Mouse (Mus musculus): Measurements from ENCODE around the gene Clic3. TPM values are rescaled to one million over a fixed set of nuclear protein-coding genes. Genes with fewer than 3 reads are reported as not detected.

The Clic3 gene
- 6.1 and 6.2 TPM in 2 replicates for polyA plus RNA-seq (2015; fragmentation: Nextera tagmentation; extraction: Ambion mirVana)

GRCm38 (mm10) chr2:25456205-25456953, at the start of gene Clic3:
Gene Clic3, plus strand, starts transcription at chr2:25456838.

GRCm38 (mm10) chr2:25422587-25423410, 33.8 kb upstream of the Clic3 start, which contains the start of gene Fut7:
Gene Fut7, plus strand, starts transcription at chr2:25423267.

GRCm38 (mm10) chr2:25428442-25429236, 28.0 kb upstream of the Clic3 start, which contains the start of gene Abca2:
Gene Abca2, plus strand, starts transcription at chr2:25428703.

GRCm38 (mm10) chr2:25460551-25461309, 4.1 kb downstream of the Clic3 start, which contains the start of gene Paxx:
Gene Paxx, minus strand, starts transcription at chr2:25461094.

GRCm38 (mm10) chr2:25469969-25470368, 13.3 kb downstream of the Clic3 start, which contains the start of gene Ptgds:
Gene Ptgds, minus strand, starts transcription at chr2:25470046.

GRCm38 (mm10) chr2:25493476-25493961, 36.9 kb downstream of the Clic3 start, which contains the start of gene Lcn12:
Gene Lcn12, minus strand, starts transcription at chr2:25493911.

GRCm38 (mm10) chr2:25500576-25501405, 44.2 kb downstream of the Clic3 start, which contains the start of gene Fbxw5:
Gene Fbxw5, plus strand, starts transcription at chr2:25500750.

GRCm38 (mm10) chr2:25501593-25502486, 45.2 kb downstream of the Clic3 start, which contains the start of gene C8g:
Gene C8g, minus strand, starts transcription at chr2:25501719.

Small RNA genes lying within 50 kb of the gene (microRNA-seq; reads per million reads assigned to microRNA genes)
- not detected for gene Mir3087 (ENCODE audit: borderline replicate concordance, insufficient number of aligned reads)

Other genes starting within 250 kb of the Clic3 start
- gene Nelfb, start 245.3 kb upstream of the Clic3 start, polyA plus RNA-seq (2015; fragmentation: Nextera tagmentation; extraction: Ambion mirVana), result 47.4 and 61.9 TPM in 2 replicates
- gene Stpg3, start 242.2 kb upstream of the Clic3 start, polyA plus RNA-seq (2015; fragmentation: Nextera tagmentation; extraction: Ambion mirVana), result not detected in 2 replicates
- 0.12 and 0.58 TPM in 2 replicates for gene Fam166a, start 238.1 kb upstream of the Clic3 start, polyA plus RNA-seq (2015; fragmentation: Nextera tagmentation; extraction: Ambion mirVana)
- 217 and 219 TPM in 2 replicates for gene Tubb4b, start 232.1 kb upstream of the Clic3 start, polyA plus RNA-seq (2015; fragmentation: Nextera tagmentation; extraction: Ambion mirVana)
- 0.47 TPM in 1 of 2 replicates, not detected in the other for gene Slc34a3, start 222.5 kb upstream of the Clic3 start, polyA plus RNA-seq (2015; fragmentation: Nextera tagmentation; extraction: Ambion mirVana)
- gene Rnf224, start 220.1 kb upstream of the Clic3 start, polyA plus RNA-seq (2015; fragmentation: Nextera tagmentation; extraction: Ambion mirVana), result not detected in 2 replicates
- gene Rnf208, start 214.6 kb upstream of the Clic3 start, polyA plus RNA-seq (2015; fragmentation: Nextera tagmentation; extraction: Ambion mirVana), result 12.9 and 25.4 TPM in 2 replicates
- 1.8 TPM in 1 of 2 replicates, not detected in the other for gene Cysrt1, start 214.4 kb upstream of the Clic3 start, polyA plus RNA-seq (2015; fragmentation: Nextera tagmentation; extraction: Ambion mirVana)
- 2.5 and 2.8 TPM in 2 replicates for gene AL732309.1, start 210.0 kb upstream of the Clic3 start, polyA plus RNA-seq (2015; fragmentation: Nextera tagmentation; extraction: Ambion mirVana)
- 61.5 and 81.2 TPM in 2 replicates for gene Tmem203, start 201.4 kb upstream of the Clic3 start, polyA plus RNA-seq (2015; fragmentation: Nextera tagmentation; extraction: Ambion mirVana)
- gene Tprn, start 194.2 kb upstream of the Clic3 start, polyA plus RNA-seq (2015; fragmentation: Nextera tagmentation; extraction: Ambion mirVana), result 5.6 and 7.3 TPM in 2 replicates
- 157 and 205 TPM in 2 replicates for gene Ssna1, start 184.4 kb upstream of the Clic3 start, polyA plus RNA-seq (2015; fragmentation: Nextera tagmentation; extraction: Ambion mirVana)
- 61.4 and 81.5 TPM in 2 replicates for gene Anapc2, start 184.4 kb upstream of the Clic3 start, polyA plus RNA-seq (2015; fragmentation: Nextera tagmentation; extraction: Ambion mirVana)
- gene Tmem210, start 168.7 kb upstream of the Clic3 start, polyA plus RNA-seq (2015; fragmentation: Nextera tagmentation; extraction: Ambion mirVana), result not detected in 2 replicates
- gene Lrrc26, start 166.9 kb upstream of the Clic3 start, polyA plus RNA-seq (2015; fragmentation: Nextera tagmentation; extraction: Ambion mirVana), result 0.11 TPM in 1 of 2 replicates, not detected in the other
- 4.9 and 7.5 TPM in 2 replicates for gene Grin1, start 137.7 kb upstream of the Clic3 start, polyA plus RNA-seq (2015; fragmentation: Nextera tagmentation; extraction: Ambion mirVana)
- gene Man1b1, start 124.5 kb upstream of the Clic3 start, polyA plus RNA-seq (2015; fragmentation: Nextera tagmentation; extraction: Ambion mirVana), result 47.2 and 52.7 TPM in 2 replicates
- gene Dpp7, start 100.5 kb upstream of the Clic3 start, polyA plus RNA-seq (2015; fragmentation: Nextera tagmentation; extraction: Ambion mirVana), result 30.8 and 45.6 TPM in 2 replicates
- gene Uap1l1, start 91.2 kb upstream of the Clic3 start, polyA plus RNA-seq (2015; fragmentation: Nextera tagmentation; extraction: Ambion mirVana), result 40.5 and 44.9 TPM in 2 replicates
- gene Sapcd2, start 84.5 kb upstream of the Clic3 start, polyA plus RNA-seq (2015; fragmentation: Nextera tagmentation; extraction: Ambion mirVana), result 8.1 and 10.7 TPM in 2 replicates
- gene Entpd2, start 61.0 kb upstream of the Clic3 start, polyA plus RNA-seq (2015; fragmentation: Nextera tagmentation; extraction: Ambion mirVana), result 13.6 and 20.3 TPM in 2 replicates
- 93.9 and 115 TPM in 2 replicates for gene Npdc1, start 57.5 kb upstream of the Clic3 start, polyA plus RNA-seq (2015; fragmentation: Nextera tagmentation; extraction: Ambion mirVana)
- gene Fut7, start 33.6 kb upstream of the Clic3 start, polyA plus RNA-seq (2015; fragmentation: Nextera tagmentation; extraction: Ambion mirVana), result 0.14 and 0.22 TPM in 2 replicates
- gene Abca2, start 28.1 kb upstream of the Clic3 start, polyA plus RNA-seq (2015; fragmentation: Nextera tagmentation; extraction: Ambion mirVana), result 4.9 and 6.6 TPM in 2 replicates
- gene Paxx, start 4.3 kb downstream of the Clic3 start, polyA plus RNA-seq (2015; fragmentation: Nextera tagmentation; extraction: Ambion mirVana), result 53.8 and 58.8 TPM in 2 replicates
- gene Ptgds, start 13.2 kb downstream of the Clic3 start, polyA plus RNA-seq (2015; fragmentation: Nextera tagmentation; extraction: Ambion mirVana), result 8.3 and 9.6 TPM in 2 replicates
- not detected in 2 replicates for gene Lcn12, start 37.1 kb downstream of the Clic3 start, polyA plus RNA-seq (2015; fragmentation: Nextera tagmentation; extraction: Ambion mirVana)
- gene Fbxw5, start 43.9 kb downstream of the Clic3 start, polyA plus RNA-seq (2015; fragmentation: Nextera tagmentation; extraction: Ambion mirVana), result 52.9 and 75.8 TPM in 2 replicates
- 6.4 and 7.1 TPM in 2 replicates for gene C8g, start 44.9 kb downstream of the Clic3 start, polyA plus RNA-seq (2015; fragmentation: Nextera tagmentation; extraction: Ambion mirVana)
- gene Traf2, start 90.1 kb downstream of the Clic3 start, polyA plus RNA-seq (2015; fragmentation: Nextera tagmentation; extraction: Ambion mirVana), result 15.4 and 20.6 TPM in 2 replicates
- gene Edf1, start 101.0 kb downstream of the Clic3 start, polyA plus RNA-seq (2015; fragmentation: Nextera tagmentation; extraction: Ambion mirVana), result 273 and 345 TPM in 2 replicates
- gene Mamdc4, start 118.0 kb downstream of the Clic3 start, polyA plus RNA-seq (2015; fragmentation: Nextera tagmentation; extraction: Ambion mirVana), result 1.3 and 2.6 TPM in 2 replicates
- gene Phpt1, start 118.4 kb downstream of the Clic3 start, polyA plus RNA-seq (2015; fragmentation: Nextera tagmentation; extraction: Ambion mirVana), result 140 and 158 TPM in 2 replicates
- gene Ajm1, start 124.9 kb downstream of the Clic3 start, polyA plus RNA-seq (2015; fragmentation: Nextera tagmentation; extraction: Ambion mirVana), result 1.3 and 2.1 TPM in 2 replicates
- gene Rabl6, start 151.7 kb downstream of the Clic3 start, polyA plus RNA-seq (2015; fragmentation: Nextera tagmentation; extraction: Ambion mirVana), result 42.6 and 68.2 TPM in 2 replicates
- 0.50 and 0.87 TPM in 2 replicates for gene Ccdc183, start 160.8 kb downstream of the Clic3 start, polyA plus RNA-seq (2015; fragmentation: Nextera tagmentation; extraction: Ambion mirVana)
- gene Tmem141, start 165.2 kb downstream of the Clic3 start, polyA plus RNA-seq (2015; fragmentation: Nextera tagmentation; extraction: Ambion mirVana), result 124 and 149 TPM in 2 replicates
- gene Fcna, start 171.2 kb downstream of the Clic3 start, polyA plus RNA-seq (2015; fragmentation: Nextera tagmentation; extraction: Ambion mirVana), result 55.5 and 82.4 TPM in 2 replicates
- not detected in 2 replicates for gene Lcn8, start 196.3 kb downstream of the Clic3 start, polyA plus RNA-seq (2015; fragmentation: Nextera tagmentation; extraction: Ambion mirVana)
- 0.21 and 0.44 TPM in 2 replicates for gene Lcn5, start 201.1 kb downstream of the Clic3 start, polyA plus RNA-seq (2015; fragmentation: Nextera tagmentation; extraction: Ambion mirVana)
- gene Lcn6, start 219.9 kb downstream of the Clic3 start, polyA plus RNA-seq (2015; fragmentation: Nextera tagmentation; extraction: Ambion mirVana), result 0.48 TPM in 1 of 2 replicates, not detected in the other
- gene Lcn10, start 225.9 kb downstream of the Clic3 start, polyA plus RNA-seq (2015; fragmentation: Nextera tagmentation; extraction: Ambion mirVana), result not detected in 2 replicates
- gene Obp2a, start 243.2 kb downstream of the Clic3 start, polyA plus RNA-seq (2015; fragmentation: Nextera tagmentation; extraction: Ambion mirVana), result 3.7 and 14.1 TPM in 2 replicates
- gene Bmyc, start 249.9 kb downstream of the Clic3 start, polyA plus RNA-seq (2015; fragmentation: Nextera tagmentation; extraction: Ambion mirVana), result 110 and 186 TPM in 2 replicates